Mouse (Mus musculus) limb, embryonic 11.5 days (tissue): ENCODE results near the gene Tubal3. TPM values are rescaled to one million over a fixed set of nuclear protein-coding genes. Genes with fewer than 3 reads are reported as not detected.

Source experiments
- ATAC-seq: fragments of 200-750 bp; cut with Nextera tagmentation; 2 replicates; pipeline ENCODE4 v1.8.0; 2017; ENCODE audit warnings: low read depth; ENCODE audit not compliant: insufficient number of reproducible peaks, low FRiP score, low TSS enrichment
- DNase-seq: peaks from one replicate; pipeline ENCODE4 v3.0.0-alpha.2; 2015; ENCODE audit warnings: low spot score
- H3K27ac ChIP-seq: fragments of 300-500 bp; sonication (generic); replicated peaks from 2 replicates; pipeline ENCODE4 v1.5.1; 2014; ENCODE audit warnings: low read depth, mild to moderate bottlenecking, low read length
- H3K27me3 ChIP-seq: fragments of 300-500 bp; sonication (generic); 2 replicates; pipeline ENCODE4 v1.6.1; 2014; ENCODE audit warnings: mild to moderate bottlenecking, low read length, mixed read lengths; ENCODE audit not compliant: control insufficient read depth, insufficient read depth
- H3K36me3 ChIP-seq: fragments of 300-500 bp; sonication (generic); 2 replicates; pipeline ENCODE4 v1.6.1; 2014; ENCODE audit warnings: mild to moderate bottlenecking, low read length, moderate library complexity, mixed read lengths; ENCODE audit not compliant: control insufficient read depth, insufficient read depth
- H3K4me1 ChIP-seq: fragments of 300-500 bp; sonication (generic); 2 replicates; pipeline ENCODE4 v1.6.1; 2014; ENCODE audit warnings: low read length, mixed read lengths; ENCODE audit not compliant: control insufficient read depth, insufficient read depth
- H3K4me2 ChIP-seq: fragments of 300-500 bp; sonication (generic); 2 replicates; pipeline ENCODE4 v1.6.1; 2014; ENCODE audit warnings: low read depth, mild to moderate bottlenecking, moderate library complexity; ENCODE audit not compliant: severe bottlenecking
- H3K4me3 ChIP-seq: fragments of 300-500 bp; sonication (generic); 2 replicates; pipeline ENCODE4 v1.5.1; 2014; ENCODE audit warnings: low read depth, low read length
- H3K9ac ChIP-seq: fragments of 300-500 bp; sonication (generic); 2 replicates; pipeline ENCODE4 v1.6.1; 2014; ENCODE audit warnings: mild to moderate bottlenecking, low read length
- H3K9me3 ChIP-seq: fragments of 300-500 bp; sonication (generic); 2 replicates; pipeline ENCODE4 v1.6.1; 2016; ENCODE audit warnings: low read length; ENCODE audit not compliant: control insufficient read depth
- WGBS: fragments of 180-500 bp; shearing (Covaris S2); extraction: QIAGEN DNeasy Blood & Tissue Kit; methylation state at CpG from one replicate; pipeline ENCODE4 v1.1.7; 2014; 5-methylcytosine and 5-hydroxymethylcytosine counted together
- polyA plus RNA-seq: library from polyadenylated mRNA; unstranded; fragments of >200 nt; fragmentation: Nextera tagmentation; extraction: Ambion mirVana; gene quantifications from 2 replicates; pipeline ENCODE4 v1.2.1, GENCODE M21; 2014

Gene Tubal3
- polyA plus RNA-seq, 1 experiment from 2014 or later: not detected

GRCm38 (mm10) chr13:3890061-3890460 lies 28.0 kb upstream of the Tubal3 start:
- Histone ChIP-seq H3K9ac (no peak overlapping the region), H3K9me3 (no peaks in the 10 kb centered on the region), H3K4me1 (0 out of 2 replicates have a peak, but pooled peaks cover 3% of the 10 kb centered on the region), H3K36me3 (peaks cover 21% of the 10 kb centered on the region), H3K4me2 (no peak overlapping the region), H3K4me3 (no peak overlapping the region), H3K27ac (no peak overlapping the region), H3K27me3 (no peaks in the 10 kb centered on the region)
- DNase-seq (no peak), ATAC-seq (no peak)
- WGBS: 53% methylated on average over 8 of the region's 8 CpGs

GRCm38 (mm10) chr13:3891479-3892087 lies 26.5 kb upstream of the Tubal3 start:
- Histone ChIP-seq H3K27me3 (no peaks in the 10 kb centered on the region), H3K36me3 (peaks cover 19% of the 10 kb centered on the region), H3K4me1 (0 out of 2 replicates have a peak, but pooled peaks cover 3% of the 10 kb centered on the region), H3K9me3 (no peaks in the 10 kb centered on the region), H3K27ac (no peak overlapping the region), H3K4me3 (peak overlapping the region; percentile 52), H3K4me2 (peak overlapping the region; percentile 37), H3K9ac (peak overlapping the region; percentile 22; the same call in 1 of the 2 replicates)
- DNase-seq (no peak), ATAC-seq (no peak)
- WGBS: 46% methylated on average over 8 of the region's 8 CpGs

GRCm38 (mm10) chr13:3892601-3893000 lies 25.5 kb upstream of the Tubal3 start:
- 0 out of 2 replicates have a peak, but pooled peaks cover 3% of the 10 kb centered on the region for H3K4me1 ChIP-seq
- ATAC-seq (no peak), DNase-seq (no peak)
- peak overlapping the region; percentile 52; the same call in 1 of the 2 replicates for H3K9ac ChIP-seq
- H3K36me3 ChIP-seq: peaks cover 11% of the 10 kb centered on the region
- 21% methylated on average over 7 of the region's 7 CpGs for WGBS
- no peak overlapping the region for H3K27ac ChIP-seq
- H3K27me3 ChIP-seq: no peaks in the 10 kb centered on the region
- H3K4me3 ChIP-seq: peak overlapping the region; percentile 52
- H3K9me3 ChIP-seq: no peaks in the 10 kb centered on the region
- H3K4me2 ChIP-seq: peak overlapping the region; percentile 37

DNA sequence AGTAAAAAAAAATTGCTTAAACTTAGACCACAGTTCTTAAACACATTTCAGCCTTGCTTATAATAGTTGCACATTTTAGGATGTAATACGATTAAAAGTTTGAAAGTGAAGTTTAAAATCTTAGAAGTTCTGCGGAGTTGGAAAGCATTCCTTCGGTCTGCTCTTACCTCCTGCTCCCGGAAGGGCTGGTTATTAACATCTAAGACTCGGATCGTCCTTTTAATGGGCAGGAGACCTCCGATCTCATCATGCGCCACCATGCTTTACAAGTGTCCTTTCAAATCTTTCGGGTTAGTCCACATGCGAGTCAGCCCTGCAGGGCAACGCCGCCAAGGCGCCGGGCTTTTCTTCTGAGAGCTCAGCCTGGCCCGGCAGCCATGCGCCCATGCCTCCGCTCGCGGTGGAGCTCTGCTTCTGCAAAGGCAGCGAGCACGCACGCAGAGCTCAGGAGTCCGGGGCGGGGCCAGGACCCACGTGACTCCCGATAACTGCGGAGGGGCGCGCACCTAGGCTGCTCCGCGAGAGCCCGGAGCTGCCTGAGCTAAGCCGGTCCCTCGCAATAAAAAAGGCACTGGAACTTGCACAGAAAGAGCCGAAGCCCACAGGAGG lies 24.8 kb upstream of the Tubal3 start:
- Histone ChIP-seq H3K4me3 (peak overlapping the region; percentile 52), H3K4me2 (peak overlapping the region; percentile 37; the same call in 1 of the 2 replicates), H3K27ac (no peak overlapping the region; the same call in 1 of the 2 replicates), H3K9me3 (no peaks in the 10 kb centered on the region), H3K27me3 (no peaks in the 10 kb centered on the region), H3K4me1 (0 out of 2 replicates have a peak, but pooled peaks cover 3% of the 10 kb centered on the region), H3K36me3 (peaks cover 5% of the 10 kb centered on the region; the same call in 1 of the 2 replicates), H3K9ac (peak overlapping the region; percentile 74)
- DNase-seq (peak; percentile 95), ATAC-seq (peak; percentile 96)
- under 1% methylated on average over 35 of the region's 35 CpGs for WGBS

DNA sequence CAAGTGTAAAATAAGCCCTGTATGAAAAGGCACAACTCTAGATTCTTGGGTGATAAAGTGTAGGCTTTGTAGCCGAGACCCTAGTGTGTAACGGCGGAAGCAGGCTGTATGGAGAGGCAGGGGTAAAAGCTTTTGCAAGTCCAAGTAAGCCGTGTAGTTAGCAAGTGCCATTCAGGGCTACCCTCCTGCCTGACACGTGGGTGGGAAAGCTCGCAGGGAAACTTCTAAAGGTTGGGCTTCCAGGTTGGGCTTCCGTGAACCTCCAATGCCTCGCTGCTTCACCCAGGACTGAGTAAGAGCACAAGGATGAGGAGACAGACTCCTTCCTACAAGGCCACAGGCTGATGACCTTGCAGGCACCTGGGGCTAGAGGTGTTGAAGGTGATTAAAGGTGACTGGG lies 23.5 kb upstream of the Tubal3 start:
- H3K27me3 ChIP-seq: no peaks in the 10 kb centered on the region
- H3K27ac ChIP-seq: no peak overlapping the region
- DNase-seq (no peak), ATAC-seq (no peak)
- H3K4me3 ChIP-seq: no peak overlapping the region
- H3K4me1 ChIP-seq: 0 out of 2 replicates have a peak, but pooled peaks cover 3% of the 10 kb centered on the region
- 74% methylated on average over 8 of the region's 8 CpGs for WGBS
- no peak overlapping the region for H3K9ac ChIP-seq
- no peaks in the 10 kb centered on the region for H3K9me3 ChIP-seq
- H3K4me2 ChIP-seq: no peak overlapping the region
- no peaks in the 10 kb centered on the region for H3K36me3 ChIP-seq

DNA sequence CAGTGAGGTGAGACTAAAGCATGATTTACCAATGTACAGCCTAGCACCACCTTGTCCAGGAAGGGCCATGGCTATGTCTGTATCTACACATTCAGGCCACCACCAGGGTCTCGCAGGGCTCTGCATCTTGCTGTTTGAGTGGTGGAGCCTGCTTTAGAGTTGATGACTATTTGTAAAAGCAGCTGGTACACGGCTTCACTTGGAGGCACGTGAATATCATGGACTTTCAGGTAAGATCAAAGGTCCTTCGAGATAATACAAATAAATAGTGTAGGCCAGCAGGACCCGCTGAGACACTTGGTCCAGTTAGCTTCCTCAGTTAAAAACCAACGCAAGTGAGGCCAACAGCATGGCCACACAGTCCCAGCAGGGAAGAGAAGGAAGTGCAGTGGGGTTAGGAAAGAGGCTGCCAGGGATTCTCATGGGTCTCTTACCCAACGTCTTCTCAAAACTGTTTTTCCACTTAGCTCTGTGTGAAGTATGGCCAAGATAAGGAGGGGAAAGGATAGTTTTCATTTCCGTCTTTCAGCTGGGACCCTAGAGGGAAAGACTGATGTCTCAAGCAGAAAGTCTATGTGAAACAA lies 22.6 kb upstream of the Tubal3 start:
- no peak for DNase-seq
- no peak overlapping the region for H3K4me2 ChIP-seq
- H3K4me3 ChIP-seq: no peak overlapping the region
- ATAC-seq: no peak
- H3K36me3 ChIP-seq: no peaks in the 10 kb centered on the region
- H3K9me3 ChIP-seq: no peaks in the 10 kb centered on the region
- no peaks in the 10 kb centered on the region for H3K27me3 ChIP-seq
- no peak overlapping the region for H3K9ac ChIP-seq
- H3K27ac ChIP-seq: no peak overlapping the region
- 85% methylated on average over 8 of the region's 8 CpGs for WGBS
- H3K4me1 ChIP-seq: no peaks in the 10 kb centered on the region

DNA sequence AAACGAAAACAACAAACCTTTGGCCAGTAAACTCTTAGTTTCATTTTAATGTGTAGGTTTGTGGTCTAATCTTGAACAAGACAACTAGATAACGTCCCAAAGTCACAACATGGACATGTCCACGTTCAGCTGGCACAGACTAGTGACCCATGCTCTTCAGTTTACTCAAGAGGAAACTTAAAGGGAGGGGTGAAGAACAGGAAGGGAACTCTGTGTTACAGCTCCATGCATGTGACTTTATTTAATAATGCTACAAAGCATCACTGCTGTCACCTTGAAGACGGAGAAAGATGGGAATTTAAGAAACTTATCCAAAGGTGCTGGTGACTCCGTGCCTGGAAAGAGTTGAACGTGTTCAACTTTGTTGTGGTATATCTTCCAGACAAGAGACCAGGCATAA lies 22.0 kb upstream of the Tubal3 start:
- H3K9me3 ChIP-seq: no peaks in the 10 kb centered on the region
- no peaks in the 10 kb centered on the region for H3K27me3 ChIP-seq
- no peak overlapping the region for H3K4me2 ChIP-seq
- H3K27ac ChIP-seq: no peak overlapping the region
- H3K36me3 ChIP-seq: no peaks in the 10 kb centered on the region
- no peak overlapping the region for H3K4me3 ChIP-seq
- DNase-seq (no peak), ATAC-seq (no peak)
- 93% methylated on average over 6 of the region's 6 CpGs for WGBS
- H3K9ac ChIP-seq: no peak overlapping the region
- no peaks in the 10 kb centered on the region for H3K4me1 ChIP-seq

- ATAC-seq (no peak), DNase-seq (peak; percentile 87)
- Histone ChIP-seq H3K27ac (no peak overlapping the region), H3K4me3 (no peak overlapping the region), H3K4me2 (no peak overlapping the region), H3K36me3 (no peaks in the 10 kb centered on the region), H3K9ac (no peak overlapping the region), H3K4me1 (no peaks in the 10 kb centered on the region), H3K27me3 (no peaks in the 10 kb centered on the region), H3K9me3 (no peaks in the 10 kb centered on the region)
- WGBS: 43% methylated on average over 5 of the region's 5 CpGs
These were observed 21.2 kb upstream of the Tubal3 start for GRCm38 (mm10) chr13:3896913-3897312.
